Mouse (Mus musculus): ENCODE data around the gene Atp11a. TPM values are rescaled to one million over a fixed set of nuclear protein-coding genes. Genes with fewer than 3 reads are reported as not detected.

Atp11a gene
- total RNA-seq, 2 experiments from 2014 or later = 51.3 to 66.1 TPM

DNA sequence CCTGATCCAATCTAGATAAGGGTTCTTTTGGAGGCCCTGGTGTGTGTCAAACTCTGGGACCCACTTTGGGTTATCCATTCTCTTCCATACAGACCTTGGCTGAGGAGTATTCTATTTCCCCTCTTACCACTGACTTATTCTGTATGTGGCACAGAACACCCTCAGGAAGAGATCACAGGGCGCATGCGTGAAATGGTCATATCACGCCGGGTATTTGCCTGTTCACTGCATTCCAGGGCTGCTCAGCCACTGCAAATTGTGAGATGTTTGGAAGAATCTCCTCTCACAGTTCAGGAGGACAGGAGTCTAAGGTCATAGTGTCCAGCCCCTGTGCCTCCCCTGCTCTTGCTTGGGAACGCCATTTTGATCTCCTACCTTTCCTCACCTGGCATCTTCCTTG, 113.8 kb downstream of the Atp11a start:
- Histone ChIP-seq H3K27ac (no peak overlapping the region), H3K4me3 (no peak overlapping the region)
- DNase-seq (ENCODE audit: low spot score in 2 of 2) = no peak
- TF ChIP-seq CTCF (conservative IDR thresholded peaks at IDR 0.05) = no peak

DNA sequence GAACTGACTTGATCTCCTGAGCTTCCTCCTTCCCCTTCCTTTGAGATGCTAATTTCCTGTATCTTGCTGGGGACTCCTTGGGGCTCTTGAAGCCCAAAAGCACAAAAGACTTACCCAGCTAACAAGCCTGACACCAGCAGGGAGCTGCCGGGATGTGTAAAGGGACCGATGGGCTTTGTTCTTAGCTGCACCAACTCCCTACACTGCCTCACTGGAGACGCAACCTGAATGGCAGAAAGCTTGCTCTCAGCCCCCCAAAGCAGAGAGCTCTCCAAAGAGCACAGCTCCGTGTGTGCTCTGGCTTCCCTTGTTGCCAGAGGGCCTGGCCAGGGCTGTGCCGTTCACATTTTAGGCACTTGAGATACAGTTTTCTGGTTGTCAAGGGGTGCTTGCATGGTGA, 114.6 kb downstream of the Atp11a start:
- TF ChIP-seq CTCF (conservative IDR thresholded peaks at IDR 0.05) = no peak
- no peak for DNase-seq (ENCODE audit: low spot score in 2 of 2)
- Histone ChIP-seq H3K4me3 (no peak overlapping the region), H3K27ac (no peak overlapping the region)

- no peak for DNase-seq (ENCODE audit: low spot score in 2 of 2)
- Histone ChIP-seq H3K4me3 (peak overlapping the region; percentile 63; the same call in 1 of the 2 replicates), H3K27ac (no peak overlapping the region)
- no peak for TF ChIP-seq CTCF (conservative IDR thresholded peaks at IDR 0.05)
Observed at GRCm38 (mm10) chr8:12872983-12873356, 116.2 kb downstream of the Atp11a start.

DNA sequence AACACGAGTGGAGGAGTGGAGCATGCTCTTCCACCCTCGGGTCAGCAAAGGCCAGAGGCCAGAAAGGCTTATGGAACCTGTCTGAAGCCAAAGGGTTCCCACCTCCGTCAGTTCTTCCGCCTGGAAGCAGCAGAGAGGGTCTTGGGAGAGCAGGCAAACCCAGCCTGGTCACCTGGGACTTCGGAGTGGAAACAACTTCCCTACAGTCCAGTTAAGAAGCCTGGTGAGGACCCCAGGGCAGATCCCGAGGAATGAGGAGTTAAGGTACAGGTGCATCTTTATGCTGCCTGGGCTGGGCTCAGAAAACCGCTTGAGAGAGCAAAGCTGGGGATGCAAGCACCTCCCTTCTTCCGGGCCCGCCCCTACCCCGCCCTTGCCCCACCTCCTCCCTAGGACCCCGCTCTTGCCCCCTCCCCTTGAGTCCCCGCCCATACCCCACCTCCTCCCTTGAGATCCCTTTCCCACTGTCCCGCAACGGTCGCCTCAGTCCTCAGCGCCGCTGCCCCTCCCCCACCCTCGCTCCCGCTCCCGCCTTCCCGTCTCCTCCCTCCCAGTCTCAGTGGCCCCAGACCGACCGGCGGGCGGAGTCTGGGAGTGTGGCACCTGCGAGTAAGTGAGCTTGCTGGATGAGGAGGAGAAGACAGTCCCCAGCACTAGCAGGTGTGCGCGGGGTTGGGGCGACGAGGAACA, 116.7 kb downstream of the Atp11a start, which contains the start of gene Mcf2l:
Gene Mcf2l, plus strand, starts transcription at position 450 of the 690 bp plus-strand sequence.
- Histone ChIP-seq H3K27ac (no peak within 1 kb of the TSS), H3K4me3 (peak within 1 kb of the TSS; percentile 63)
- peak; percentile 14 to 42 for DNase-seq (ENCODE audit: low spot score in 2 of 2)
- no peak for TF ChIP-seq CTCF (conservative IDR thresholded peaks at IDR 0.05)

DNA sequence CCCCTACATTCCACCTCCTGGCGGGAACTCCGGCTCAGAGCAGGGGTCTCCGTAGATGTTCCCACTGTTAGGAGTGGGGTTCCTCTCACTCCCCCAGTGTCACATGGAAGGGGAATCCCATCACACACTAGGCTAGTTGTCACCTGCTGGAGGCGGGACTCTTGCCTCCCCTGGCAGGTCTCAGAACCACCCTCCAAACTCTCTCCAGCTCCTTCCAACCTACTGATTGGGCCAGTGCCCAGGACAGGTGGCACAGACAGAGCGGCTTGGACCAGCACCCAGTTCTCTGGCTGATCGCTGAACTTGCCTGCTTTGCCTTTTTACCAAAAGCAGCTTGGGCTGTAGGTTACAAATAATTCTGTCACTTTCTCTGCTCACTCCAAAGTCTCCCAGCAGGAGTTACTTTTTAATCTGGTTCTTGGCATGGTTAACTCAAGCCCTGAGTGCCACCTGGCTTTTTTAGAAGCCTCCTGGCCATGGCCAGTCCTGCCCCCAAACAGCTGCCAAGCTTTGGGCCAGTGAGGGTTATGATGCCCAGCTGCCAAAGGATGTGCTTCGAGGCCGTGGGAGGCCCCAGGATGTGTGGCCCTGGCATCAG, 117.5 kb downstream of the Atp11a start:
- H3K27ac ChIP-seq = no peak overlapping the region
- no peak for TF ChIP-seq CTCF (conservative IDR thresholded peaks at IDR 0.05)
- peak; percentile 13 to 46 for DNase-seq (ENCODE audit: low spot score in 2 of 2)
- H3K4me3 ChIP-seq = peak overlapping the region; percentile 63

DNA sequence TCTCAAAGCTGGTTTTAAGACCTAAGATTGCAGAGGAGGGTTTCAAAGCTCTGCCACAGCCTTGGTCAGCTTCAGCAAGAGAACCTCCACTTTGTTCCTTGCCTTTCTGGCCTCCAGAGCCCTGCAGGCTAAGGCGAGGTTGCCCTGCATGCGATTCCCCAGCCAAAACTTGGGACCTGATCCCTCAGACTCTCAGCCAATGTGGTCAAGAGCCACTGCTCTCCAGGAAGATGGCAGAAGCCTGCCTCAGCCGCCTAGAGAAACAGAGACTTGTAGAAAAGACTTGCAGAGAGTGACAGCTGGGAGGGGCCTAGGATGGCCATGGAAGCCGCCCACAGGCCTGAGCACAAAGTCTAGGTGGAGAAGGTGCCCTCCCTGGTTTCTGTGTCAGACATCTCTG, 118.2 kb downstream of the Atp11a start:
- TF ChIP-seq CTCF (conservative IDR thresholded peaks at IDR 0.05) = no peak
- no peak overlapping the region for H3K27ac ChIP-seq
- H3K4me3 ChIP-seq = no peak overlapping the region
- no peak for DNase-seq (ENCODE audit: low spot score in 2 of 2)

GRCm38 (mm10) chr8:12877126-12877525, 120.3 kb downstream of the Atp11a start:
- Histone ChIP-seq H3K27ac (no peak overlapping the region), H3K4me3 (no peak overlapping the region)
- DNase-seq (ENCODE audit: low spot score in 2 of 2) = no peak
- TF ChIP-seq CTCF (conservative IDR thresholded peaks at IDR 0.05) = no peak

DNA sequence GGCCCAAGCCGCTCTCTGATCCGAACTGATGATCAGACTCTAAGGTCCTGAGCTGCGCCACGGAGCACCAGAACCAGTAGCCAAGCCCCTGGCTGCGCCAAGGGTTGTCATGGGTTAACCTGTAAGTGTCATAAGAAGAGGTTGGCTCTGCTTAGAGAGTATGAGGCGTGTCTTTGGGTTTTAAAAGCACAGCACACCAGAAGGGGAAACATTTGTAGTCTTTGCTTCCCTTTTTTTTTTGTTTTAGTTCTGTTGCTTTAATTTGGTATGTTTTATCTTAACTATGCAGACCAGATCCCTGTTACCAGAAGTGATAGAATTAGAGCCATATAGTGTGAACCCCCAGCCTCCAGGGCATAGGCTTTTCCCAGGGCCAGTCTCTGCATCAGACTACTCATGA, 123.3 kb downstream of the Atp11a start:
- TF ChIP-seq CTCF (conservative IDR thresholded peaks at IDR 0.05) = no peak
- Histone ChIP-seq H3K4me3 (no peak overlapping the region), H3K27ac (no peak overlapping the region)
- DNase-seq (ENCODE audit: low spot score in 2 of 2) = no peak

GRCm38 (mm10) chr8:12883051-12884004, 126.5 kb downstream of the Atp11a start:
- no peak for DNase-seq (ENCODE audit: low spot score in 2 of 2)
- TF ChIP-seq CTCF (conservative IDR thresholded peaks at IDR 0.05) = no peak
- Histone ChIP-seq H3K27ac (no peak overlapping the region), H3K4me3 (no peak overlapping the region)

- no peak for DNase-seq (ENCODE audit: low spot score in 2 of 2)
- Histone ChIP-seq H3K4me3 (no peak overlapping the region), H3K27ac (no peak overlapping the region)
- no peak for TF ChIP-seq CTCF (conservative IDR thresholded peaks at IDR 0.05)
Observed at GRCm38 (mm10) chr8:12887772-12888435, 131.1 kb downstream of the Atp11a start.

- no peak for TF ChIP-seq CTCF (conservative IDR thresholded peaks at IDR 0.05)
- Histone ChIP-seq H3K27ac (no peak overlapping the region), H3K4me3 (no peak overlapping the region)
- DNase-seq (ENCODE audit: low spot score in 2 of 2) = peak in 1 of 2 experiments; percentile 29
Observed at GRCm38 (mm10) chr8:12889046-12889598, 132.3 kb downstream of the Atp11a start.

- no peak for TF ChIP-seq CTCF (conservative IDR thresholded peaks at IDR 0.05)
- H3K27ac ChIP-seq = no peak overlapping the region
Observed at GRCm38 (mm10) chr8:12892882-12893446, 136.2 kb downstream of the Atp11a start.

More at GRCm38 (mm10) chr8:12892882-12893446, 136.2 kb downstream of the Atp11a start:
- no peak for DNase-seq (ENCODE audit: low spot score in 2 of 2)
- H3K4me3 ChIP-seq = no peak overlapping the region

All from layer of hippocampus, adult 2 months (tissue).